Mouse (Mus musculus) liver, adult 2 months (tissue): ENCODE measurements around the gene Arx.

Experiments
- CTCF ChIP-seq: fragments of 200-500 bp; IDR thresholded peaks from 2 replicates; pipeline ENCODE4 v1.5.1; 2011; ENCODE audit warnings: low read depth, low read length, control low read depth
- POLR2A ChIP-seq: fragments of 200-500 bp; IDR thresholded peaks from 2 replicates; pipeline ENCODE4 v1.6.1; 2011; ENCODE audit warnings: low read length, control low read depth; ENCODE audit not compliant: insufficient read depth; ENCODE audit errors: extremely low read depth

DNA sequence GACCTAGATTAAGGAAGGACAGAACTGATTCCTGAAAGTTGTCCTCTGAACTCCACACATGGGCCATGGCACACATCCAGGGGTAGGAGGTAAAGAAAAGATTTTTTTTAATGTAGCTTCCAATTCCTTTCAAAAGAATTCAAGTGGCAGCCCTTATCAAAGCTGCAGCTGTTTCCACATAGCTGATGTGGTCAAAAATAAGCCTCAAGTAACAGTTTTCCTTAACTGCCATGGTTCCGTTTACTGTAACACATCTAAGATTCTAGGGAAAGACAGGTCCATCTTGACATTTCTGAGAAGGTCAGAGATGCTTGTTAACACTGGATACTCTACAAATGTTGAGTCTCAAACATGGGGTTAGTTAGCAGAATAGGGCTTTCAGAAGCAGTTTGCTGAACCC is 34.9 kb upstream of the Arx start:
- TF ChIP-seq CTCF, result no peak
- TF ChIP-seq POLR2A, result no peak
